Mouse (Mus musculus) B cell, adult 62 days (primary cell): Measurements from ENCODE around the gene Uck2. TPM values are rescaled to one million over a fixed set of nuclear protein-coding genes. Genes with fewer than 3 reads are reported as not detected.

ENCODE experiments used
- total RNA-seq: library from RNA; stranded (reverse); gene quantifications from 4 replicates; pipeline ENCODE4 v1.2.4, GENCODE M21; 2023

Gene Uck2
- 12.8 to 17.3 TPM (median 16.7 TPM) in 4 replicates for total RNA-seq

GRCm38 (mm10) chr1:167285320-167285355, at the start of gene Uck2:
Gene Uck2 (minus strand): TSS chr1:167285320.

GRCm38 (mm10) chr1:167308261-167309054, 23.3 kb upstream of the Uck2 start, which contains the start of gene Tmco1:
Gene Tmco1 (plus strand): TSS chr1:167308378.

Other genes with a start within 250 kb of the Uck2 start
- gene Tmco1, start 23.1 kb upstream of the Uck2 start, total RNA-seq, result 28.6 to 33.2 TPM (median 31.2 TPM) in 4 replicates
- 35.4 to 39.9 TPM (median 38.5 TPM) in 4 replicates for gene Aldh9a1, start 64.7 kb upstream of the Uck2 start, total RNA-seq
- 2.9 to 6.8 TPM (median 5.3 TPM) in 4 replicates for gene Mgst3, start 108.5 kb upstream of the Uck2 start, total RNA-seq
- gene Lrrc52, start 181.5 kb upstream of the Uck2 start, total RNA-seq, result not detected in 4 replicates